Mouse (Mus musculus): ENCODE data around the gene Krt33b. TPM values are rescaled to one million over a fixed set of nuclear protein-coding genes. Genes with fewer than 3 reads are reported as not detected.

Krt33b gene
- polyA plus RNA-seq, 1 experiment = not detected

- H3K4me1 ChIP-seq (ENCODE audit: control insufficient read depth, insufficient read depth, low read length) = no peaks in the 10 kb centered on the region
- H3K27ac ChIP-seq (ENCODE audit: insufficient read depth, low read length) = no peak within 1 kb of the TSS
- TF ChIP-seq POLR2A (IDR thresholded peaks at IDR 0.05; ENCODE audit: extremely low read depth, insufficient read depth, low read length) = no peak
- no peak for TF ChIP-seq CTCF (IDR thresholded peaks at IDR 0.05; ENCODE audit: extremely low read depth, insufficient read depth, low read length)
- H3K4me3 ChIP-seq (ENCODE audit: insufficient read depth, low read length) = no peak within 1 kb of the TSS
Observed at GRCm38 (mm10) chr11:100041454-100041853, 11.8 kb upstream of the Krt33b start, which contains the start of gene Krt34. Gene Krt34 (minus strand): TSS chr11:100041554.

GRCm38 (mm10) chr11:100021438-100021837, 8.2 kb downstream of the Krt33b start:
- TF ChIP-seq CTCF (IDR thresholded peaks at IDR 0.05; ENCODE audit: extremely low read depth, insufficient read depth, low read length) (no peak), POLR2A (IDR thresholded peaks at IDR 0.05; ENCODE audit: extremely low read depth, insufficient read depth, low read length) (no peak)
- Histone ChIP-seq H3K27ac (ENCODE audit: insufficient read depth, low read length) (no peak overlapping the region), H3K4me3 (ENCODE audit: insufficient read depth, low read length) (no peak overlapping the region), H3K4me1 (ENCODE audit: control insufficient read depth, insufficient read depth, low read length) (no peaks in the 10 kb centered on the region; the same call in 1 of the 2 replicates)

GRCm38 (mm10) chr11:100019466-100019865, 10.2 kb downstream of the Krt33b start:
- no peak overlapping the region for H3K27ac ChIP-seq (ENCODE audit: insufficient read depth, low read length)
- H3K4me1 ChIP-seq (ENCODE audit: control insufficient read depth, insufficient read depth, low read length) = no peaks in the 10 kb centered on the region; the same call in 1 of the 2 replicates
- no peak for TF ChIP-seq POLR2A (IDR thresholded peaks at IDR 0.05; ENCODE audit: extremely low read depth, insufficient read depth, low read length)
- no peak for TF ChIP-seq CTCF (IDR thresholded peaks at IDR 0.05; ENCODE audit: extremely low read depth, insufficient read depth, low read length)
- H3K4me3 ChIP-seq (ENCODE audit: insufficient read depth, low read length) = no peak overlapping the region

- no peak for TF ChIP-seq CTCF (IDR thresholded peaks at IDR 0.05; ENCODE audit: extremely low read depth, insufficient read depth, low read length)
- no peak for TF ChIP-seq POLR2A (IDR thresholded peaks at IDR 0.05; ENCODE audit: extremely low read depth, insufficient read depth, low read length)
- no peak within 1 kb of the TSS for H3K4me3 ChIP-seq (ENCODE audit: insufficient read depth, low read length)
Observed at GRCm38 (mm10) chr11:100016112-100016511, 13.6 kb downstream of the Krt33b start, which contains the start of gene Krt33a. Gene Krt33a (minus strand): TSS chr11:100016212.

GRCm38 (mm10) chr11:100013691-100014171, 15.9 kb downstream of the Krt33b start:
- TF ChIP-seq POLR2A (IDR thresholded peaks at IDR 0.05; ENCODE audit: extremely low read depth, insufficient read depth, low read length) = no peak
- Histone ChIP-seq H3K4me1 (ENCODE audit: control insufficient read depth, insufficient read depth, low read length) (no peaks in the 10 kb centered on the region), H3K27ac (ENCODE audit: insufficient read depth, low read length) (no peak overlapping the region), H3K4me3 (ENCODE audit: insufficient read depth, low read length) (no peak overlapping the region)

More at GRCm38 (mm10) chr11:100016112-100016511, 13.6 kb downstream of the Krt33b start, which contains the start of gene Krt33a:
- Histone ChIP-seq H3K27ac (ENCODE audit: insufficient read depth, low read length) (no peak within 1 kb of the TSS), H3K4me1 (ENCODE audit: control insufficient read depth, insufficient read depth, low read length) (no peaks in the 10 kb centered on the region; the same call in 1 of the 2 replicates)

- H3K4me3 ChIP-seq (ENCODE audit: insufficient read depth, low read length) = no peak overlapping the region
- no peaks in the 10 kb centered on the region for H3K4me1 ChIP-seq (ENCODE audit: control insufficient read depth, insufficient read depth, low read length)
- H3K27ac ChIP-seq (ENCODE audit: insufficient read depth, low read length) = no peak overlapping the region
- no peak for TF ChIP-seq POLR2A (IDR thresholded peaks at IDR 0.05; ENCODE audit: extremely low read depth, insufficient read depth, low read length)
Observed at GRCm38 (mm10) chr11:100010682-100011081, 19.0 kb downstream of the Krt33b start.

- Histone ChIP-seq H3K4me1 (ENCODE audit: control insufficient read depth, insufficient read depth, low read length) (no peaks in the 10 kb centered on the region), H3K4me3 (ENCODE audit: insufficient read depth, low read length) (no peak overlapping the region), H3K27ac (ENCODE audit: insufficient read depth, low read length) (no peak overlapping the region)
- TF ChIP-seq CTCF (IDR thresholded peaks at IDR 0.05; ENCODE audit: extremely low read depth, insufficient read depth, low read length) = no peak
- no peak for TF ChIP-seq POLR2A (IDR thresholded peaks at IDR 0.05; ENCODE audit: extremely low read depth, insufficient read depth, low read length)
Observed at GRCm38 (mm10) chr11:100008336-100008735, 21.3 kb downstream of the Krt33b start.

GRCm38 (mm10) chr11:100006624-100007023, 23.0 kb downstream of the Krt33b start:
- Histone ChIP-seq H3K4me1 (ENCODE audit: control insufficient read depth, insufficient read depth, low read length) (no peaks in the 10 kb centered on the region), H3K4me3 (ENCODE audit: insufficient read depth, low read length) (no peak overlapping the region), H3K27ac (ENCODE audit: insufficient read depth, low read length) (no peak overlapping the region)
- TF ChIP-seq CTCF (IDR thresholded peaks at IDR 0.05; ENCODE audit: extremely low read depth, insufficient read depth, low read length) (no peak), POLR2A (IDR thresholded peaks at IDR 0.05; ENCODE audit: extremely low read depth, insufficient read depth, low read length) (no peak)

- no peak overlapping the region for H3K27ac ChIP-seq (ENCODE audit: insufficient read depth, low read length)
- TF ChIP-seq CTCF (IDR thresholded peaks at IDR 0.05; ENCODE audit: extremely low read depth, insufficient read depth, low read length) = no peak
- no peak for TF ChIP-seq POLR2A (IDR thresholded peaks at IDR 0.05; ENCODE audit: extremely low read depth, insufficient read depth, low read length)
- H3K4me1 ChIP-seq (ENCODE audit: control insufficient read depth, insufficient read depth, low read length) = no peaks in the 10 kb centered on the region
- H3K4me3 ChIP-seq (ENCODE audit: insufficient read depth, low read length) = no peak overlapping the region
Observed at GRCm38 (mm10) chr11:100005905-100006304, 23.8 kb downstream of the Krt33b start.

- no peak for TF ChIP-seq POLR2A (IDR thresholded peaks at IDR 0.05; ENCODE audit: extremely low read depth, insufficient read depth, low read length)
- TF ChIP-seq CTCF (IDR thresholded peaks at IDR 0.05; ENCODE audit: extremely low read depth, insufficient read depth, low read length) = peak; percentile 71
Observed at GRCm38 (mm10) chr11:100004846-100005245, 24.8 kb downstream of the Krt33b start.

More at GRCm38 (mm10) chr11:100004846-100005245, 24.8 kb downstream of the Krt33b start:
- Histone ChIP-seq H3K27ac (ENCODE audit: insufficient read depth, low read length) (no peak overlapping the region), H3K4me3 (ENCODE audit: insufficient read depth, low read length) (no peak overlapping the region), H3K4me1 (ENCODE audit: control insufficient read depth, insufficient read depth, low read length) (no peaks in the 10 kb centered on the region)
